Mouse (Mus musculus): Measurements from ENCODE around the gene Vmn1r35. TPM values are rescaled to one million over a fixed set of nuclear protein-coding genes. Genes with fewer than 3 reads are reported as not detected.
"Not testable (repeated sequence)": the region's sequence is repeated elsewhere in the genome, so short reads cannot be mapped to it uniquely, and the experiment has no call there.

Gene Vmn1r35
- polyA plus RNA-seq (2015; fragmentation: Nextera tagmentation; extraction: Ambion mirVana), result not detected in 2 replicates

DNA sequence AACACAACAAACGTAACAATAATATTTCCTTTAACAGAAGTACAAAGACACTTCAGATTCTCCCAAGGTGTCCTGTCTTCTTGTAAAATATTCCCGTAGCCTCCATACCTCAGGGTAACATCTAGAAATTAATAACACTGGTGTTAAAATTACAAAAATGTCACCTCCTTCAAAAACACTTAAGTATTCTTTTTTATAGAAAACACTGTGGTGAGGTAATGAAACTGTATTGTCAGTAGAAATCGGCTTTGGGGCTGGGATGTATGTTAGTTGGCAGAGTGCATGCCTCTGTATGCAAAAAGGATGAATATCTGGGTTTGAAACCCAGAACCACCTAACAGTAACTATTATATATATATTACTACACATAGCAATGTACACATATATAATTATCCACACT lies at the start of gene Vmn1r35:
Vmn1r35 (minus strand) TSS at position 101 of the 400 bp plus-strand sequence.
- no peak for DNase-seq (ENCODE audit: low spot score)

DNA sequence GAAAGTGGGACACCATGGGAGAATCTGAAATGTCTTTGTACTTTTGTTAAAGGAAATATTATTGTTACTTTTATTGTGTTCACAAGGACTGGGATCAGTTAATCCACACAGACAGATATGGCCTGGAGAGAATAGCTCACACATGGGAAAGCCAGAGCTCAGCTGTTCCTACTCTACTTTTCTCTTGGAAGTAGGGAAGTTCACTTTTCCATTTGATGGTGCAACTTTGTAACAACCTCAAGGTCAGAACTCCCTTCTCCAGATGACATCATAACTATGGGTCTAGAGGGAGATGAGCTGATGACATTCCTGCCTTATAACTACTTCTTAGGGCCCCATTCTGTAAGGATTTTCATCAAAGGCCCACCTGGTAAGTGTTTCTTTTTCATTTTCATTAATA lies 43.4 kb upstream of the Vmn1r35 start, which contains the start of gene Vmn1r37:
Vmn1r37 (plus strand) TSS at position 301 of the 400 bp plus-strand sequence.
- not testable (repeated sequence) for DNase-seq (ENCODE audit: low spot score)

DNA sequence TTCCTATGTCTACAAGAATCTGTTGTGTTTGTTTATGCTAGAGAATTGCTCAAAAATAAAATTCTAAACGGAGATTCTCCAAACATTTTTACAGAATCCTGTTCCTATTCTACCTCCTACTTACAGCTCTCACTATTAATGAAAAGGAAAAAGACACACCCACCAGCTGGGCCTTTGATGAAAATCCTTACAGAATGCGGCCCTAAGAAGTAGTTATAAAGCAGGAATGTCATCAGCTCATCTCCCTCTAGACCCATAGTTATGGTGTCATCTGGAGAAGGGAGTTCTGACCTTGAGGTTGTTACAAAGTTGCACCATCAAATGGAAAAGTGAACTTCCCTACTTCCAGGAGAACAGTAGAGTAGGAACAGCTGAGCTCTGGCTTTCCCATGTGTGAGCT lies 33.4 kb upstream of the Vmn1r35 start, which contains the start of gene Vmn1r36:
Vmn1r36 (minus strand) TSS at position 101 of the 400 bp plus-strand sequence.
- not testable (repeated sequence) for DNase-seq (ENCODE audit: low spot score)

DNA sequence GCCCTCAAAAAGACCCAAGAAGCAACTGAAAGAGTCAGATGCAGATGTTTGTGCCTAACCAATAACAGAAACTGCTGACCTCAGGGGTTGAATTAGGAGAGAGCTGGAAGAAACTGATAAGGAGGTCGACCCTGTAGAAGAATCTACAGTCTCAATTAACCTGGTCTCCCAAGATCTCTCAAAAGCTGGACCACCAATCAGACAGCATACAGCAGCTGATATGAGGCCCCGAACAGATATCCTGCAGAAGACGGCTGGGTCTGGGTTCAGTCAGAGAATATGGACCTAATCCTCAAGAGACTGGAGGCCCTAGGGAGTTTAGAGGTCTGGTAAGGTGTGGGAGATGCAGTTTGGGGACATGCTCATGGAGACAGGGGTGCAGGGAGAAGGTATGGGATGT lies 28.1 kb upstream of the Vmn1r35 start:
- DNase-seq (ENCODE audit: low spot score), result no peak

DNA sequence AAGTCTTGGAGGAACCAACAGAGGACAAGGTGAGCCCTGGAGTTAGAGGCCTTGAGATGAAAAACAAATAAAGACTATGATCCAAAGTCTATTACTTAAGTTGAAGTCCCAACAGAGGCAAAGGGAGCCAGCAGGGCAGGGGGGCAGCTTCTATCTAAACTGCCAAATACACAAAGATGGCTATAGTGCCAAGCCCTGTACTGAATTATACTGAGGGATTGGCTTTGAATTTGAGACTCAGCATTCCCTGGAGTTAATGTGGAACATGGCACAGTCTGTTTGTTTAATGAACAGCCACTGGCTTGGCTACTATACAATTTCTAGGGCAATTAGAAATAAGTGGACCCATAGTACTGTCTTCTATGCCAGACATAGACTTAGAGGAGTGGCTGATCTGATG lies 23.2 kb upstream of the Vmn1r35 start:
- no peak for DNase-seq (ENCODE audit: low spot score)

DNA sequence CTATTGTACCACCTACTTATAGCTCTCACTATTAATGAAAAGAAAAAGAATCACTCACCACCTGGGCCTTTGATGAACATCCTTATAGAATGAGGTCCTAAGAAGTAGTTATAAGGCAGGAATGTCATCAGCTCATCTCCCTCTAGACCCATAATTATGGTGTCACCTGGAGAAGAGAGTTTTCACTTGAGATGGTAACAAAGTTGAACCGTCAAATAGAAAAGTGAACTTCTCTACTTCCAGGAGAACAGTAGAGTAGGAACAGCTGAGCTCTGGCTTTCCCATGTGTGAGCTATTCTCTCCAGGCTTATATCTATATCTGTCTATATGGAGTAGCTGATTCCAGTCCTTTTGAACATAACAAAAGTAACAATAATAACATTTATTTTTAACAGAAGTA lies 41.9 kb downstream of the Vmn1r35 start, which contains the start of gene Vmn1r34:
Vmn1r34 (minus strand) TSS at position 101 of the 400 bp plus-strand sequence.
- no peak for DNase-seq (ENCODE audit: low spot score)

Other genes starting within 250 kb of the Vmn1r35 start
- 140 TPM in 2 replicates for gene Mad2l1, start 150.5 kb downstream of the Vmn1r35 start, polyA plus RNA-seq (2015; fragmentation: Nextera tagmentation; extraction: Ambion mirVana)
- gene Vmn1r32, start 125.8 kb downstream of the Vmn1r35 start, polyA plus RNA-seq (2015; fragmentation: Nextera tagmentation; extraction: Ambion mirVana), result 0.06 TPM in 1 of 2 replicates, not detected in the other
- not detected in 2 replicates for gene Vmn1r33, start 67.6 kb downstream of the Vmn1r35 start, polyA plus RNA-seq (2015; fragmentation: Nextera tagmentation; extraction: Ambion mirVana)
- not detected in 2 replicates for gene Vmn1r34, start 42.0 kb downstream of the Vmn1r35 start, polyA plus RNA-seq (2015; fragmentation: Nextera tagmentation; extraction: Ambion mirVana)
- gene Vmn1r36, start 33.3 kb upstream of the Vmn1r35 start, polyA plus RNA-seq (2015; fragmentation: Nextera tagmentation; extraction: Ambion mirVana), result not detected in 2 replicates
- not detected in 2 replicates for gene Vmn1r37, start 43.5 kb upstream of the Vmn1r35 start, polyA plus RNA-seq (2015; fragmentation: Nextera tagmentation; extraction: Ambion mirVana)
- not detected in 2 replicates for gene Vmn1r38, start 96.7 kb upstream of the Vmn1r35 start, polyA plus RNA-seq (2015; fragmentation: Nextera tagmentation; extraction: Ambion mirVana)
- gene Vmn1r39, start 124.7 kb upstream of the Vmn1r35 start, polyA plus RNA-seq (2015; fragmentation: Nextera tagmentation; extraction: Ambion mirVana), result not detected in 2 replicates
- 34.5 and 39.6 TPM in 2 replicates for gene Gng12, start 210.5 kb upstream of the Vmn1r35 start, polyA plus RNA-seq (2015; fragmentation: Nextera tagmentation; extraction: Ambion mirVana)